Mouse (Mus musculus): ENCODE results near the gene Nell2.

- TF ChIP-seq CTCF (IDR thresholded peaks at IDR 0.05; ENCODE audit: low read depth) (no peak), EP300 (IDR thresholded peaks at IDR 0.05; ENCODE audit: low read depth) (no peak)
Observed at GRCm38 (mm10) chr15:95135926-95136609, 392.3 kb downstream of the Nell2 start.

Data from liver, postnatal 0 days (tissue).